Mouse (Mus musculus) heart, postnatal 0 days (tissue): ENCODE results near the gene 4930558C23Rik.
"Not testable (repeated sequence)": the region's sequence is repeated elsewhere in the genome, so short reads cannot be mapped to it uniquely, and the experiment has no call there.

Experiments
- CTCF ChIP-seq: IDR thresholded peaks from 2 replicates; pipeline ENCODE4 v1.5.1; 2016; ENCODE audit warnings: antibody characterized with exemption, control low read depth, low read depth
- EP300 ChIP-seq: IDR thresholded peaks from 2 replicates; pipeline ENCODE4 v1.6.1; 2016; ENCODE audit warnings: antibody characterized with exemption, low read depth

GRCm38 (mm10) chr3:95343356-95344000 is 59.2 kb downstream of the 4930558C23Rik start:
- not testable (repeated sequence) for TF ChIP-seq EP300, CTCF
